Mouse (Mus musculus): ENCODE results near the gene Olfr1443.
"Not testable (repeated sequence)": the region's sequence is repeated elsewhere in the genome, so short reads cannot be mapped to it uniquely, and the experiment has no call there.

Gene Olfr1443

GRCm38 (mm10) chr19:12677812-12678211 is at the start of gene Olfr1443:
Gene Olfr1443, plus strand, starts transcription at chr19:12678112.
- DNase-seq (ENCODE audit: inconsistent ontology term): no peak

GRCm38 (mm10) chr19:12633176-12633575 is 44.7 kb upstream of the Olfr1443 start, which contains the start of gene Glyat:
Gene Glyat, plus strand, starts transcription at chr19:12633308.
- DNase-seq (ENCODE audit: inconsistent ontology term): peak; percentile 19

GRCm38 (mm10) chr19:12634259-12634658 is 43.7 kb upstream of the Olfr1443 start:
- no peak for DNase-seq (ENCODE audit: inconsistent ontology term)

- DNase-seq (ENCODE audit: inconsistent ontology term): peak; percentile 32
These were observed 42.9 kb upstream of the Olfr1443 start for GRCm38 (mm10) chr19:12634963-12635362.

GRCm38 (mm10) chr19:12636863-12637262 is 41.0 kb upstream of the Olfr1443 start:
- no peak for DNase-seq (ENCODE audit: inconsistent ontology term)

- DNase-seq (ENCODE audit: inconsistent ontology term): no peak
These were observed 39.9 kb upstream of the Olfr1443 start for GRCm38 (mm10) chr19:12638049-12638448.

- DNase-seq (ENCODE audit: inconsistent ontology term): no peak
These were observed 28.4 kb upstream of the Olfr1443 start for GRCm38 (mm10) chr19:12649511-12649910.

- no peak for DNase-seq (ENCODE audit: inconsistent ontology term)
These were observed 11.8 kb upstream of the Olfr1443 start for GRCm38 (mm10) chr19:12666156-12666555.

GRCm38 (mm10) chr19:12668601-12669000 is 9.3 kb upstream of the Olfr1443 start:
- not testable (repeated sequence) for DNase-seq (ENCODE audit: inconsistent ontology term)

GRCm38 (mm10) chr19:12670139-12670538 is 7.8 kb upstream of the Olfr1443 start, which contains the start of gene Olfr1442:
Gene Olfr1442, plus strand, starts transcription at chr19:12670439.
- no peak for DNase-seq (ENCODE audit: inconsistent ontology term)

- no peak for DNase-seq (ENCODE audit: inconsistent ontology term)
These were observed 6.9 kb upstream of the Olfr1443 start for GRCm38 (mm10) chr19:12671051-12671450.

- DNase-seq (ENCODE audit: inconsistent ontology term): no peak
These were observed 6.7 kb downstream of the Olfr1443 start for GRCm38 (mm10) chr19:12684638-12685037.

- DNase-seq (ENCODE audit: inconsistent ontology term): no peak
These were observed 7.3 kb downstream of the Olfr1443 start for GRCm38 (mm10) chr19:12685231-12685630.

GRCm38 (mm10) chr19:12695590-12695989 is 17.7 kb downstream of the Olfr1443 start, which contains the start of gene Keg1:
Gene Keg1, plus strand, starts transcription at chr19:12695786.
- DNase-seq (ENCODE audit: inconsistent ontology term): no peak

GRCm38 (mm10) chr19:12696221-12696620 is 18.3 kb downstream of the Olfr1443 start:
- DNase-seq (ENCODE audit: inconsistent ontology term): no peak

GRCm38 (mm10) chr19:12708458-12708857 is 30.5 kb downstream of the Olfr1443 start:
- DNase-seq (ENCODE audit: inconsistent ontology term): no peak

- DNase-seq (ENCODE audit: inconsistent ontology term): no peak
These were observed 31.1 kb downstream of the Olfr1443 start for GRCm38 (mm10) chr19:12708986-12709385.

- no peak for DNase-seq (ENCODE audit: inconsistent ontology term)
These were observed 41.3 kb downstream of the Olfr1443 start for GRCm38 (mm10) chr19:12719189-12719588.

- no peak for DNase-seq (ENCODE audit: inconsistent ontology term)
These were observed 42.6 kb downstream of the Olfr1443 start for GRCm38 (mm10) chr19:12720463-12720862.

- DNase-seq (ENCODE audit: inconsistent ontology term): not testable (repeated sequence)
These were observed 43.0 kb downstream of the Olfr1443 start for GRCm38 (mm10) chr19:12720919-12721318.

- not testable (repeated sequence) for DNase-seq (ENCODE audit: inconsistent ontology term)
These were observed 43.7 kb downstream of the Olfr1443 start for GRCm38 (mm10) chr19:12721596-12721995.

GRCm38 (mm10) chr19:12722308-12722707 is 44.4 kb downstream of the Olfr1443 start:
- DNase-seq (ENCODE audit: inconsistent ontology term): no peak

- DNase-seq (ENCODE audit: inconsistent ontology term): peak; percentile 27
These were observed 47.9 kb downstream of the Olfr1443 start for GRCm38 (mm10) chr19:12725851-12726250.

- no peak for DNase-seq (ENCODE audit: inconsistent ontology term)
These were observed 53.1 kb downstream of the Olfr1443 start for GRCm38 (mm10) chr19:12731036-12731435.
